Mouse (Mus musculus) forebrain, embryonic 10.5 days (tissue): ENCODE measurements around the gene Gpkow. TPM values are rescaled to one million over a fixed set of nuclear protein-coding genes. Genes with fewer than 3 reads are reported as not detected.
"Not testable (repeated sequence)": the region's sequence is repeated elsewhere in the genome, so short reads cannot be mapped to it uniquely, and the experiment has no call there.

Experiments
- DNase-seq: peaks from one replicate; pipeline ENCODE4 v3.0.0-alpha.2; 2017; ENCODE audit warnings: low spot score; ENCODE audit errors: extremely low spot score
- H3K27ac ChIP-seq: fragments of 300-500 bp; sonication (generic); 2 replicates; pipeline ENCODE4 v1.5.1; 2016; ENCODE audit warnings: mild to moderate bottlenecking
- H3K27me3 ChIP-seq: fragments of 300-500 bp; sonication (generic); 2 replicates; pipeline ENCODE4 v1.6.1; 2016; ENCODE audit warnings: mild to moderate bottlenecking; ENCODE audit not compliant: poor library complexity, severe bottlenecking
- H3K36me3 ChIP-seq: fragments of 300-500 bp; sonication (generic); replicated peaks from 2 replicates; pipeline ENCODE4 v1.6.1; 2016; ENCODE audit warnings: mild to moderate bottlenecking, moderate library complexity
- H3K4me1 ChIP-seq: fragments of 300-500 bp; sonication (generic); 2 replicates; pipeline ENCODE4 v1.6.1; 2016
- H3K4me3 ChIP-seq: fragments of 300-500 bp; sonication (generic); 2 replicates; pipeline ENCODE4 v1.5.1; 2016; ENCODE audit warnings: mild to moderate bottlenecking, moderate library complexity
- H3K9me3 ChIP-seq: fragments of 300-500 bp; sonication (generic); 2 replicates; pipeline ENCODE4 v1.6.1; 2016; ENCODE audit warnings: mild to moderate bottlenecking, moderate library complexity
- WGBS: fragments of 180-500 bp; shearing (Covaris S2); methylation state at CpG from one replicate; pipeline ENCODE4 v1.1.7; 2016; 5-methylcytosine and 5-hydroxymethylcytosine counted together
- polyA plus RNA-seq: library from polyadenylated mRNA; unstranded; fragments of >200 nt; fragmentation: Nextera tagmentation; extraction: Ambion mirVana; gene quantifications from 2 replicates; pipeline ENCODE4 v1.2.1, GENCODE M21; 2016

Gpkow gene
- polyA plus RNA-seq, 1 experiment from 2014 or later = 46.1 TPM

GRCm38 (mm10) chrX:7713764-7714134, 16.8 kb downstream of the Gpkow start:
- peak overlapping the region; percentile 49 for H3K4me3 ChIP-seq
- H3K27me3 ChIP-seq, H3K9me3 ChIP-seq, H3K4me1 ChIP-seq, DNase-seq, H3K36me3 ChIP-seq: not testable (repeated sequence)
- peak overlapping the region; percentile 75; the same call in 1 of the 2 replicates for H3K27ac ChIP-seq
- 32% methylated on average over 6 of the region's 12 CpGs for WGBS

GRCm38 (mm10) chrX:7714135-7714899, 17.4 kb downstream of the Gpkow start, which contains the start of gene Wdr45:
TSS of gene Wdr45 (plus strand) at chrX:7714333.
- peak; percentile 84 for DNase-seq
- not testable (repeated sequence) for H3K36me3 ChIP-seq, H3K9me3 ChIP-seq, H3K27me3 ChIP-seq, H3K4me1 ChIP-seq
- 16% methylated on average over 45 of the region's 60 CpGs for WGBS
- Histone ChIP-seq H3K27ac (peak within 1 kb of the TSS; percentile 85), H3K4me3 (peak within 1 kb of the TSS; percentile 49)

- H3K36me3 ChIP-seq, H3K4me1 ChIP-seq, H3K27ac ChIP-seq, DNase-seq, H3K4me3 ChIP-seq, H3K9me3 ChIP-seq, H3K27me3 ChIP-seq: not testable (repeated sequence)
- 41% methylated on average over 1 of the region's 1 CpGs for WGBS
Observed at GRCm38 (mm10) chrX:7716058-7716457, 19.1 kb downstream of the Gpkow start.

GRCm38 (mm10) chrX:7721514-7722281, 24.8 kb downstream of the Gpkow start, which contains the start of gene Gm45208:
TSS of gene Gm45208 (plus strand) at chrX:7722245.
- 28% methylated on average over 22 of the region's 22 CpGs for WGBS
- Histone ChIP-seq H3K27me3 (no peaks in the 10 kb centered on the region), H3K36me3 (peaks cover 17% of the 10 kb centered on the region), H3K27ac (peak within 1 kb of the TSS; percentile 94), H3K4me3 (peak within 1 kb of the TSS; percentile 64), H3K4me1 (peaks cover 6% of the 10 kb centered on the region), H3K9me3 (no peaks in the 10 kb centered on the region)
- DNase-seq = peak; percentile 75

- Histone ChIP-seq H3K9me3 (no peaks in the 10 kb centered on the region), H3K36me3 (peaks cover 22% of the 10 kb centered on the region), H3K27ac (peak overlapping the region; percentile 94), H3K4me3 (peak overlapping the region; percentile 64), H3K4me1 (peaks cover 6% of the 10 kb centered on the region), H3K27me3 (no peaks in the 10 kb centered on the region)
- 25% methylated on average over 11 of the region's 11 CpGs for WGBS
- DNase-seq = no peak
Observed at GRCm38 (mm10) chrX:7722282-7722611, 25.3 kb downstream of the Gpkow start.

GRCm38 (mm10) chrX:7722691-7723090, 25.8 kb downstream of the Gpkow start:
- H3K4me1 ChIP-seq = peaks cover 9% of the 10 kb centered on the region
- no peaks in the 10 kb centered on the region for H3K9me3 ChIP-seq
- DNase-seq = no peak
- WGBS = 26% methylated on average over 4 of the region's 4 CpGs
- no peaks in the 10 kb centered on the region for H3K27me3 ChIP-seq
- peak overlapping the region; percentile 64 for H3K4me3 ChIP-seq
- no peak overlapping the region for H3K27ac ChIP-seq
- H3K36me3 ChIP-seq = peaks cover 22% of the 10 kb centered on the region

- Histone ChIP-seq H3K4me1 (peaks cover 16% of the 10 kb centered on the region), H3K9me3 (0 out of 2 replicates have a peak, but pooled peaks cover 2% of the 10 kb centered on the region), H3K27me3 (no peaks in the 10 kb centered on the region), H3K36me3 (peaks cover 22% of the 10 kb centered on the region), H3K27ac (no peak overlapping the region), H3K4me3 (no peak overlapping the region)
- WGBS = 88% methylated on average over 7 of the region's 7 CpGs
- DNase-seq = no peak
Observed at GRCm38 (mm10) chrX:7724135-7724534, 27.2 kb downstream of the Gpkow start.

GRCm38 (mm10) chrX:7725841-7726240, 28.9 kb downstream of the Gpkow start:
- peaks cover 23% of the 10 kb centered on the region for H3K4me1 ChIP-seq
- 86% methylated on average over 12 of the region's 12 CpGs for WGBS
- H3K36me3 ChIP-seq = peaks cover 22% of the 10 kb centered on the region
- 0 out of 2 replicates have a peak, but pooled peaks cover 2% of the 10 kb centered on the region for H3K9me3 ChIP-seq
- DNase-seq = no peak
- no peak overlapping the region for H3K27ac ChIP-seq
- H3K27me3 ChIP-seq = no peaks in the 10 kb centered on the region
- no peak overlapping the region for H3K4me3 ChIP-seq

GRCm38 (mm10) chrX:7727176-7727575, 30.2 kb downstream of the Gpkow start:
- 91% methylated on average over 13 of the region's 13 CpGs for WGBS
- no peak overlapping the region for H3K4me3 ChIP-seq
- DNase-seq = no peak
- peaks cover 22% of the 10 kb centered on the region for H3K36me3 ChIP-seq
- peaks cover 23% of the 10 kb centered on the region for H3K4me1 ChIP-seq
- 0 out of 2 replicates have a peak, but pooled peaks cover 2% of the 10 kb centered on the region for H3K9me3 ChIP-seq
- no peaks in the 10 kb centered on the region for H3K27me3 ChIP-seq
- no peak overlapping the region for H3K27ac ChIP-seq

- peak within 1 kb of the TSS; percentile 81 for H3K27ac ChIP-seq
- DNase-seq = peak; percentile 68
- H3K9me3 ChIP-seq = peaks cover 6% of the 10 kb centered on the region; the same call in 1 of the 2 replicates
- peak within 1 kb of the TSS; percentile 56 for H3K4me3 ChIP-seq
- peaks cover 26% of the 10 kb centered on the region for H3K36me3 ChIP-seq
- no peaks in the 10 kb centered on the region for H3K27me3 ChIP-seq
- H3K4me1 ChIP-seq = peaks cover 16% of the 10 kb centered on the region
- 19% methylated on average over 42 of the region's 42 CpGs for WGBS
Observed at GRCm38 (mm10) chrX:7728215-7728921, 31.4 kb downstream of the Gpkow start, which contains the start of gene Praf2. TSS of gene Praf2 (plus strand) at chrX:7728439.

- peaks cover 25% of the 10 kb centered on the region for H3K36me3 ChIP-seq
- H3K27ac ChIP-seq = peak overlapping the region; percentile 81
- H3K9me3 ChIP-seq = peaks cover 6% of the 10 kb centered on the region; the same call in 1 of the 2 replicates
- no peaks in the 10 kb centered on the region for H3K27me3 ChIP-seq
- WGBS = 33% methylated on average over 4 of the region's 4 CpGs
- H3K4me1 ChIP-seq = peaks cover 21% of the 10 kb centered on the region
- H3K4me3 ChIP-seq = peak overlapping the region; percentile 56
- no peak for DNase-seq
Observed at GRCm38 (mm10) chrX:7728922-7729265, 32.0 kb downstream of the Gpkow start.

GRCm38 (mm10) chrX:7733571-7734156, 36.7 kb downstream of the Gpkow start:
- H3K36me3 ChIP-seq = peaks cover 28% of the 10 kb centered on the region
- peaks cover 18% of the 10 kb centered on the region for H3K4me1 ChIP-seq
- peak; percentile 52 for DNase-seq
- H3K27ac ChIP-seq = no peak overlapping the region
- H3K27me3 ChIP-seq = no peaks in the 10 kb centered on the region
- H3K4me3 ChIP-seq = peak overlapping the region; percentile 18; the same call in 1 of the 2 replicates
- H3K9me3 ChIP-seq = peaks cover 4% of the 10 kb centered on the region; the same call in 1 of the 2 replicates
- WGBS = 32% methylated on average over 24 of the region's 26 CpGs
